Mouse (Mus musculus): ENCODE measurements around the gene 1700088E04Rik.

1700088E04Rik gene

GRCm38 (mm10) chr15:79140866-79141565 is at the start of gene 1700088E04Rik, which contains the start of gene Polr2f:
TSS of gene 1700088E04Rik (minus strand) at chr15:79141253.
TSS of gene Polr2f (plus strand) at chr15:79141009.
- DNase-seq = peak; percentile 97

GRCm38 (mm10) chr15:79187819-79188218 is 46.8 kb upstream of the 1700088E04Rik start:
- DNase-seq = no peak

- DNase-seq = no peak
These were observed 44.2 kb upstream of the 1700088E04Rik start for GRCm38 (mm10) chr15:79185213-79185612.

- DNase-seq = no peak
These were observed 35.9 kb upstream of the 1700088E04Rik start for GRCm38 (mm10) chr15:79176905-79177304.

- peak; percentile 56 to 61 for DNase-seq
These were observed 25.7 kb upstream of the 1700088E04Rik start for GRCm38 (mm10) chr15:79166712-79167111.

GRCm38 (mm10) chr15:79165140-79165539 is 24.1 kb upstream of the 1700088E04Rik start, which contains the start of gene Sox10:
TSS of gene Sox10 (minus strand) at chr15:79165240.
- no peak for DNase-seq

GRCm38 (mm10) chr15:79164251-79164650 is 23.2 kb upstream of the 1700088E04Rik start:
- no peak for DNase-seq

GRCm38 (mm10) chr15:79162822-79163221 is 21.8 kb upstream of the 1700088E04Rik start:
- peak in 1 of 2 experiments; percentile 32 for DNase-seq

- no peak for DNase-seq
These were observed 21.2 kb upstream of the 1700088E04Rik start for GRCm38 (mm10) chr15:79162301-79162700.

- no peak for DNase-seq
These were observed 14.5 kb upstream of the 1700088E04Rik start for GRCm38 (mm10) chr15:79155572-79155971.

- no peak for DNase-seq
These were observed 11.7 kb upstream of the 1700088E04Rik start for GRCm38 (mm10) chr15:79152709-79153108.

- DNase-seq = no peak
These were observed 10.8 kb upstream of the 1700088E04Rik start for GRCm38 (mm10) chr15:79151881-79152280.

- peak; percentile 88 to 95 for DNase-seq
These were observed 7.5 kb upstream of the 1700088E04Rik start for GRCm38 (mm10) chr15:79148533-79148932.

GRCm38 (mm10) chr15:79145522-79145921 is 4.5 kb upstream of the 1700088E04Rik start:
- DNase-seq = no peak

GRCm38 (mm10) chr15:79144021-79144420 is 3.0 kb upstream of the 1700088E04Rik start:
- DNase-seq = no peak

- DNase-seq = no peak
These were observed 2.3 kb upstream of the 1700088E04Rik start for GRCm38 (mm10) chr15:79143316-79143715.

GRCm38 (mm10) chr15:79141566-79141917 is 489 bp upstream of the 1700088E04Rik start:
- no peak for DNase-seq

GRCm38 (mm10) chr15:79139640-79140039 is 1.4 kb downstream of the 1700088E04Rik start:
- no peak for DNase-seq

GRCm38 (mm10) chr15:79135783-79136575 is 5.1 kb downstream of the 1700088E04Rik start:
- DNase-seq = no peak

- DNase-seq = no peak
These were observed 5.7 kb downstream of the 1700088E04Rik start for GRCm38 (mm10) chr15:79135332-79135731.

GRCm38 (mm10) chr15:79134496-79135270 is 6.4 kb downstream of the 1700088E04Rik start:
- DNase-seq = no peak

GRCm38 (mm10) chr15:79133191-79133661 is 7.8 kb downstream of the 1700088E04Rik start:
- DNase-seq = no peak

- DNase-seq = peak; percentile 70 to 71
These were observed 9.6 kb downstream of the 1700088E04Rik start for GRCm38 (mm10) chr15:79131442-79131841.
